Mouse (Mus musculus) lung, adult 2 months (tissue): ENCODE measurements at regions not wholly inside any gene's neighbourhood (a gene's known extent, or its start where the extent isn't known, plus 50 kb on each side); places are given as distances from the start of the nearest gene placed in this dataset.

Experiments
- CTCF ChIP-seq: fragments of 200-500 bp; IDR thresholded peaks from 2 replicates; pipeline ENCODE4 v1.5.1; 2011; ENCODE audit warnings: mild to moderate bottlenecking, low read length, control low read depth; ENCODE audit not compliant: insufficient read depth
- POLR2A ChIP-seq: fragments of 200-500 bp; IDR thresholded peaks from 2 replicates; pipeline ENCODE4 v1.6.1; 2011; ENCODE audit warnings: low read depth, mild to moderate bottlenecking, control low read depth, low read length, borderline replicate concordance; ENCODE audit errors: extremely low read depth

- no peak for TF ChIP-seq CTCF
- TF ChIP-seq POLR2A: no peak
Measured at GRCm38 (mm10) chr5:148615706-148616366, 63.2 kb upstream of the Ubl3 start.
